Mouse (Mus musculus): ENCODE data around the gene Ptprs. TPM values are rescaled to one million over a fixed set of nuclear protein-coding genes. Genes with fewer than 3 reads are reported as not detected.

The Ptprs gene
- total RNA-seq, 2 experiments from 2014 or later: 42.2 to 52.2 TPM

DNA sequence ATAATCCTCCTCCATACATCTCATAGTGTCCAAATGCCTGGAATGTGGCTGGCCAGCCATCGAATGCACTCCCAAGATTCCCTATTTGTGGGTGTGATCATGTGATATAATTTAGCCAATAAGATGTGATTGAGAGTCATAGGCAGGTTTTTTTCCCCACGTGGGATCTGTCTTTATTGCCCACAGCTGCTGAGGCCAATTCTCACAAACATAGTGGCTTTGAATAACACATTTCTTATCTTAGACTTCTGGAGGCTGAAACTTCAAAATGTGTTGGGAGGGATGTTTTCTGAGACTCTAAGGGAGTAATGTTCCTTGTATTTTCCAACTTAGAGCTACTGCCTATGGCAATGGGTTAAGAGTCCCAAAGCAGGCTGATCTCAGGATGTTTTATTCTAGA lies 18.2 kb upstream of the Ptprs start:
- DNase-seq (ENCODE audit: low spot score): no peak
- intact Hi-C loops (cut with DNase I): loop anchor here (5.0 kb wide), 1 partner anchor 48 kb away; no protein-coding TSS in a partner anchor

DNA sequence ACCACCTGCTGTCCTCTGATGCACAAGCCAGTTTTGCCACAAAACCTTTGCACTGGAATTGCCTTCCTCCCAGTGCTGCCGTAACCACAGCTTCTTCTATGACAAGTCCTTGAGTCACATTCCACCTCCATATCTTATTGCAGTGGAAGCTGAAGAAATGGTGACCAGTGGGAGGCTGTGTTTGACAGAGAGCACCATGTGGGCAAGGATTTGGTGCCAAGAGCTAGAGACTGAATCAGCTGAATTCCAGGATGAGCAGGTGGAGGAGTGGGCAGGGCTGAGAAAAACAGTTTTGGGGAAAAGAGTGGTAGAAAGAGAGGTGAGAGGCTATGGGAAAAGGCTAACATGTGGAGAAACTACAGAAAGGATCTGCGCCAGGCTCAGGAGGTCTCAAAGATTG lies 17.6 kb upstream of the Ptprs start:
- intact Hi-C loops (cut with DNase I): loop anchor here (5.0 kb wide), 1 partner anchor 48 kb away; no protein-coding TSS in a partner anchor
- DNase-seq (ENCODE audit: low spot score): no peak

DNA sequence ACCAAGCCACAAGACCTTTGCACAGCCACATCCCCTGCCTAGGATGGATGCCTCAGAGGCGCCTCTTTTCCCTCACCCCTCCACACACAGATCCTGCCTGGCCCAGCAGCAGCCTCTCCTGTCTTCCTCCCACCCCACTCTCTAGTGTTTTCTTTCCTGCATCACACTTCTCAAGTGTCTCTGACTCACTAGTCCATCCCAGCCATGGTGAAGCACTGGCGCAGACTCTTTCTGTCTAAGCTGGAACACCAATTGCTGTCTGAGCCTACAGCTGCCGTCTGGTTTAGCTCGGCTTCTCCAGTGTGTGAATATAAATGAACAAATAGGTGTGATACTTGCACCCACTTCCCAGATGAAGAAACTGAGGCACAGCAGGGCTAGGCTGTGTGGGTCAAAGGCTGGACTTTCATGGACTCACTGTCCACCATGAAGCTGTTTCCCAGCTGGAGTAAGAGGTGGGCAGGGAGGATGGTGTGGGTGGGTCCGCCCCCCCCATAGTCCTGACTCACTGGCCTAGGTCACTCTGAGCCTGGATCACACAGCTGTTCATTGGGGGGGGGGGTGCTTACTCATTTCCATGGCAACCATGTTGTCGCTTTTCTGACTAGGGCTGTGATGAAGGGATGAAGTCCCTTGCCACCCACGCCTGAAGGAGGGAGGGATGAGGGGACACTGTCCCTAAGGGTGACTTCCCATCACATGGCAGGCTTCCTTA lies 14.3 kb upstream of the Ptprs start:
- no peak for DNase-seq (ENCODE audit: low spot score)
- intact Hi-C loops (cut with DNase I): loop anchor here (5.0 kb wide), 1 partner anchor 52 kb away; no protein-coding TSS in a partner anchor

DNA sequence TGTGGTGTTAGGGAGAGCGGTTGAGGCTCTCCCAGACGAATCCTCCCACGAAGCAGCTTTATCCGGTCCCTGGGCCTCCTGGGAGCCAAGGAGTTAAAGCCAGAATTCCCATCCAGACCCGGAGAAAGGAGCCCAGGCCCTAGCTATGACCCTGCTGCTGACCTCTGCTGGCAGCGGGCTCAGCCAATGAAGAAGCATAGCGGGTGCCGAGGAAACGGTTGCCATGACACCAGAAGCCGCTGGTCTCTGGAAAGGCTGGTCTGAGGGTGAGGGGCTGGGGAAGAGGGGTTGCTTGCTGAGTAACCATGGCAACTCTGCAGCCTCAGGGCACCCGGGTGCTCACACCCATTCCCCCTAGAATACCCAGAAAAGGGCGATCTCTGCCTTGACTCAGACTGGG lies 11.7 kb upstream of the Ptprs start:
- no peak for DNase-seq (ENCODE audit: low spot score)
- intact Hi-C loops (cut with DNase I): no loop called here

DNA sequence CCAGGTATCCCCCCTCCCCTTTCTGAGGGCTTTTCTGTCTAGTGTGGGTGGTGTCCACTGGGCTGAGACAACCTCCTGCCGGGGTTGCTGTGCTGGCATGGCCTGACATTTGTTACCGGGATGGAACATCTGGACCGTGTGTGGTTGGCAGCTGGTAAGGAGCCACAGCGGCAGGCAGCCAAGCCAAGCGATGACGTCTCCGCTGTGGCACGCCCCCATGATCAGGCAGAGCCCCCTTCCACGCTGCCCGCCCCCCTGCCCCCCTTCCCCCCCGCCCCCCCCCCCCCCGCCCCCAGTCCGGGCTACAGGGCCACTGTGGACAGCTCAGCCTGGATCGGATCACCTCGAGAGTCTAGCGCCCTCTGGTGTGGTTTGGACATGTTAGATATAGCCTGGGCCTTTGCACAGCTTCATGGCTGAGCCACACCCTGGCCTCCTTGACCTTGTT lies 11.2 kb upstream of the Ptprs start:
- DNase-seq (ENCODE audit: low spot score): no peak
- intact Hi-C loops (cut with DNase I): no loop called here

DNA sequence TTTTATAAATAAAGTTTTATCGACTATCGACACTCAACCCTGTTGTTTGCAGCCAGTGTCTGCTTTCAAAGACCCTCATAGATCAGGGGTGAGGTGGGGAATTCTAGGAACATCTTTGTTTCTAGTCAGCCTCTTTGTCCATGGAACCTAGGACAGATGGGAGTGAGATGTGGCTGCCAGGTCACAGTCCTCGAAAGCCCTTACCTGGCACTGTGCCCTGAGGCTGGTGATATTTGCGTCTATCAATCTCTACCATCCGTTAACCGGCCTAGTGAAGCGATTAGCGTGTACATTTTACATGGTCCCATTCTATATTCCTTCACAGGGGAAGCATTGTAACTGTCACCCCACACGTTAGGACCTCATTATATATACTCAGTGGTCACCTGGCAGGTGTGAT lies 9.6 kb upstream of the Ptprs start:
- no peak for DNase-seq (ENCODE audit: low spot score)
- intact Hi-C loops (cut with DNase I): no loop called here

DNA sequence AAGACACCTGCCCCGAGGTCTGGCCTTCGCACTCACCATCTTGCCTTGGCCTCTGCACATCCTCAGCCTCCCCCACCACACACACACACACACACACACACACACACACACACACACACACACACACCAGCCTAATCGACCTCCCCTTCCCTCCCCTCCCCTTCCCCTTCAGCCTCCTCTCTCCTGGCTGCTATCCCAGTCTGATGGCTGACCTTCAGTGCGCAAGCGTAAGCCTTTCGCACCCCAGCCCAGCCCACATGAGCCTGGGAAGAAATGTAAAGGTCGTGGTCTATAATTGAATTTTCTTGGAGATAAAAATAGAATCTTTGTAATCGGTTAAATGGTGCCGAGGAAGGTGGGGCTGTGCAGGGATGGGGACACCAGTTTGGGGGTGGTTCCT lies 8.8 kb upstream of the Ptprs start:
- intact Hi-C loops (cut with DNase I): no loop called here
- DNase-seq (ENCODE audit: low spot score): no peak

DNA sequence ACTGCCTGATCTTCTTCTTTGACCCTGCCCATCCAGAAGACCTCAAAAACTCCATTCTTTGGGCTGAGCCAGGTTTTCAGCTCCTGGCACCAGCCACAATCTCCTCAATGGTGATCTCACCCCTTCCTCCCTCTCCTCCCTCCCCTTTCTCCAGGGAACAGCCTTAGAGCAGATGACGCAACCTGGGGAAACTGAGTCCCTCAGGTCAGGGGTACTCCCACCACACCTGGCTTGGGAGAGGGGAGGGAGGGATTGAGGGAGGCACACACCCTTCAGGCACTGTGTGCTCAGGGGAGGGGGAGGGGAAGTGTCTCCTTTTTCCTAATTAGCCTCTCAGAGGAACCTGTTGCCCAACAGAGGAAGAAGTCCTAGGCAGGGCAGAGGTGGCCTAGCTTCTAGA lies 6.4 kb upstream of the Ptprs start:
- no peak for DNase-seq (ENCODE audit: low spot score)
- intact Hi-C loops (cut with DNase I): no loop called here

DNA sequence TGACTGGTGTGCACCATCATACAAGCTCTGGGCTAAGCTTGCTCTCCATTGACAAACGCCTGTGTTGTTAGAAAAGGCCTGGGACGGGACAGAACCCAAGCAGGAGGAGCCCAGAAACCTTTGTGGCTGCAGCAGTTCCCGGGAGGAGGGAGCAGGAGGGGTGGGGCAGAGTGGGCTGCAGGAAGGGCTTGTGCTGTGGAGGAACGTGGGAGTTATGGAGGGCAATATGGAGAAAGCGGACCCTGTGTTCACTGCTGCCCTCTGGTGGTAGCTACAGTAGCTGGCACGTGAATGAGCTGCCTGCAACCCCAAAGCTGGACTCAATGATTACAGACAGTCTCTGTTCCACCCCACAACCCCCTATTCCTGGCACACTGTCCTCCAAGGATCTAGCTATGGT lies 3.1 kb upstream of the Ptprs start:
- no peak for DNase-seq (ENCODE audit: low spot score)
- intact Hi-C loops (cut with DNase I): loop anchor here (1.0 kb wide), 2 partner anchors 54 to 122 kb away; no protein-coding TSS in a partner anchor

DNA sequence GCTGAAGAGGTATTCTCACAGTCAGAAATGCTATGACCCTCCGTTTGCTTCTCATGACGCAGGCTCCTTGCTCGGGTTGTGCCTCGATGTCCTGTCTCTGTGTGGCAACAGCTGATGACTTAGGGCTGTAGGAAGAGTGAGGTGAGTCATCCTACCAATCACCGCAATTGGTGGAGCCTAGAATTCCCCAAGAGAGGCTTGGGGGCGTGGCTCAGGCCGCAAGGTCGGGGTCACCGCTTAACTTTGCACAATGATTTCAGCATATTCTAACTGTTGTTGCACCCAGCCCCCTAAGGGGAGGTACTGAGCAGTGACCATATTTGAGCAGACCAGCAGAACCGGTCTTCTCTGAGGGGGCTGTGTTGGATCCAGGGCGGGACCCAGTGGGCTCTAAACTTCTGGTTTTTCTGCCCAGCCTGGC lies 1.9 kb upstream of the Ptprs start:
- DNase-seq (ENCODE audit: low spot score): no peak
- intact Hi-C loops (cut with DNase I): no loop called here

DNA sequence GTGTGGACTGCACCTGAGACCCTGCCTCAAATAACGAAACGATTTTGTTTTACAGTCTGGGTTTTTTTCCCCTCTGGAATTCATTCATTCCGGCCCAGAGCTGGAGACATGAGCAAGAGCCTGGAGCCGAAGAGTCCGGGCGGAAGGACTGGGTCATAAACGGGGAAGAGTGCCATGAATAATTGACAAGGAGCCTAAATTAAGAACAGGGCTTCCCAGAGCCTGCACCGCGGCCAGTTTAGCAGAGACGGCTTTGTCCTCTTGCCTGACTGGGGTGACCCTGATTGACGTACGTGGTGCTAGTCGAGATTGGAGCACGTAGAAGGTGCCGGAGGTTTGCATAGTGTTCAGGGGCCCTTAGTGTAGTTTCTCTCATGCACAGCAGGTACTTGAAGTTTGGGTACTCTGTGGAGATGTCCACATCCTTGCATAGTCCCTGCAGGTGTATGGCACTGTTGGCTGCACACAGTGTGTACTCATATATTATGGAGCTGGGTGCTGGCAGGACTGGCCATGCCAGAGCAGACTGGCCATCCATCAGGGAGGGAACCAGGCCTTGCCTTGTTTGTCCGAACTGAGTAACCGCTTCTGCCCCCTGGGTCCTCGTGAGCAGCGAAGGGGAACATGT lies 1.0 kb upstream of the Ptprs start:
- intact Hi-C loops (cut with DNase I): no loop called here
- DNase-seq (ENCODE audit: low spot score): no peak

DNA sequence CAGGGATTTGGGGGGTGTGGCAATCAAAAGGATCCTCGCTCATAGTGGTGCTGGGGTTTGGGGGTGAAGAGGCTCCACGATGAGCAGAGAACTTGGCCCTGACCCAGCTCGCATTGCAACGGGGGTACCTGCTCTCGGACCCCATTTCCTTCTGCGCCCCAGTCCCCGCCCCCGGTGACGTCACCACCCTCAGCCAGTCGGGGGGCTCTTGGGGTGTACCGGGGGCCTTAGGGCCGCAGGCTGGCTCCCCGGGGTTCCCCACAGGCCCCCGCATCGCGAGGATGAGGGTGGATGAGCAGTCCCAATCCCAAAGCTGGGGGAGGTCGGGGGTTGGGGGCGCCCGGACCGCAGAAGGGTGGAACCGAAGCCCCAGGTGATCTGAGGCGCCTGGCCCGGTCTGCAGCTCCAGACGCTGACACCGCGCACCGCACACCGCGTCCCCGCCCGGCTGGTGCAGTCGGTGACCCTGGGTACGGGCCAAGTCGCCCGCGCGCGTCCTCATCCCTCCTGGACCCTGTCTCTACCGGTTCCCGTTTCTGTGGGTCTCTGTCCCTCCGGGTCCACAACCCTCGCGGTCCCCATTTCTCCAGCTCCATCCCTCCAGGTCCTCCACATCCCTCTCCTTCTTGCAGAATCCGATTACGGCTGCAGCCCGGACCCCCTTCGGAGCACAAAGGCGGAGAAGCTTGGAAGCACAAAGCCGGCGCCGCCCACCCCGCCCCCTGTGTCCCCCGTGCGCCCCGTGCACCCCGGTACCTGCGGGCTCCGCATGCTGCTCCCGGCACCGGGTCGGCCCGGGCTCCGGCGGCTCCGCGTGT lies 490 bp downstream of the Ptprs start:
- no peak for DNase-seq (ENCODE audit: low spot score)
- intact Hi-C loops (cut with DNase I): loop anchor here (1.0 kb wide), 1 partner anchor 12 kb away; no protein-coding TSS in a partner anchor

DNA sequence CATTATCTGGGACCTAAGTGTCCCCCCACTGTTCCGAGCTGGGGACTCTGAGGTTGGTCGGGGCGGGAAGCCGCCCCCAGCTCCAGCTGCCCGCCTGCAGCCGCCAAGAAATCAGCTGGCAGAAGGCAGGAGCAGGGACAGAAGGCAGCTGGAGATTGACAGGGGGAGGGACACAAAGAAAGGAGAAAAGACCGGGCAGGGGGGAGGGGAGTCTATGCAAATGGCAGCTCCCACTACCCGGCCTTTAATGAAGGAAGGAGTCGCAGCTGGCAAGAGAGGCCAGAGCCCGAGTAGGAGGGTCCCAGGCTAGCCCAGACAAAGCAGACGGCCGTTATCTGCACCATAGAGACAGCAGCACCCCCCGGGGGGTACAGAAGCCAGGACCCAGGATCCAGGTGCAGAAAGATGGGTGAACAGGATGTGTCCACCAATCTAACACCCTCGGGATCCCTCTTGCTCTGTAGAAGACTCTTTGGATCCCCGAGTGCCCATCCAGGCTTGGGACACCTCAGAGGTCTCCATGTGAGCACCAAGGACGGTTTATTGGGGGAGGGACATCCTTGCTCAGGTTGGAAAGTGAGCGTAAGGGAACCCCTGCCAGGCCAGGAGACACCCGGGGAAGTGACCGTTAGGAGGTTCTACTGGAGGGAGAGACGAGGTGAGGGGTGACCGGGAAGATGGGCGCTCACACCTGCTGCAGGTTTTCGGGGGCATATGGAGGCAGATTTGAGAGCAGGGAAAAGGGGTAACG lies 1.3 kb downstream of the Ptprs start:
- DNase-seq (ENCODE audit: low spot score): no peak
- intact Hi-C loops (cut with DNase I): loop anchor here (1.0 kb wide), 1 partner anchor 12 kb away; no protein-coding TSS in a partner anchor

DNA sequence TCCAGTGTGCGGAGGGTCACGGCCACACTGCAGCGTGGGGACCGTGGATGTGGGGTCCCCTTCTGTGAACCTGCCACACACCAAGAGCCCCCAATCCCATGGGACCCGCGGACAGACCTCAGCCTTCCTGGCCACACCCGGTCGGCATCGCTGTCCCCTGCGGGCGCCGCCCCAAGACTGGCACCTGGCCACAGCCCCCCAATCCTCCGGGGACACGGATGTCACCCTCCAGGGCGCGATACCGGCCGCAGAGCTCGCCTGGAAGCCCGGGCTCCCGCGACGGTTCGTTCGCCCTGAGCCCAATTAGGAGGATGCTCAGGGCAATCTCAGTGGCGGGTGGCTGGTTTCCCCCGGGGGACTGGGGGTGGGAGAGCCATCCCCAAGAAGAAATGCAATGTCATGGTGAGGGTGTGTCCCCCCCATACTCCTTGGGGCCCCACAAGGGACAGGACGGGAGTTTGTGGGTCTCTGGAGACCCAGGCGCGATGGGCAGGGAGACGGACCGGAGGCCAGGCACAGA lies 1.9 kb downstream of the Ptprs start:
- no peak for DNase-seq (ENCODE audit: low spot score)
- intact Hi-C loops (cut with DNase I): no loop called here

DNA sequence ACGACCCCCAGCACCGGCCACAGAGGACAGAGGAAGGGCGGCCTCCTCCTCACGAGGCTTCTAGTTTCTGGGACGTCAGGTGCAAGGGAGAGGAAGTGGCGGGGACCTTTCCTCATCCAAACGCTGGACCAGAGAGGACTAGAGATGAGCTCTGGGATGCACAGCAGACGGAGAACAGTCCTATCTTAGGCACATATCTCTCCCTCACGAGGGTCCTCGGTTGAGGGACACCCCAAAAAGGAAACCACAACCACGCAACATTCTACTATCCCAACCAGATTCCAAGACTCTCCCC lies 2.7 kb downstream of the Ptprs start:
- intact Hi-C loops (cut with DNase I): no loop called here
- no peak for DNase-seq (ENCODE audit: low spot score)

DNA sequence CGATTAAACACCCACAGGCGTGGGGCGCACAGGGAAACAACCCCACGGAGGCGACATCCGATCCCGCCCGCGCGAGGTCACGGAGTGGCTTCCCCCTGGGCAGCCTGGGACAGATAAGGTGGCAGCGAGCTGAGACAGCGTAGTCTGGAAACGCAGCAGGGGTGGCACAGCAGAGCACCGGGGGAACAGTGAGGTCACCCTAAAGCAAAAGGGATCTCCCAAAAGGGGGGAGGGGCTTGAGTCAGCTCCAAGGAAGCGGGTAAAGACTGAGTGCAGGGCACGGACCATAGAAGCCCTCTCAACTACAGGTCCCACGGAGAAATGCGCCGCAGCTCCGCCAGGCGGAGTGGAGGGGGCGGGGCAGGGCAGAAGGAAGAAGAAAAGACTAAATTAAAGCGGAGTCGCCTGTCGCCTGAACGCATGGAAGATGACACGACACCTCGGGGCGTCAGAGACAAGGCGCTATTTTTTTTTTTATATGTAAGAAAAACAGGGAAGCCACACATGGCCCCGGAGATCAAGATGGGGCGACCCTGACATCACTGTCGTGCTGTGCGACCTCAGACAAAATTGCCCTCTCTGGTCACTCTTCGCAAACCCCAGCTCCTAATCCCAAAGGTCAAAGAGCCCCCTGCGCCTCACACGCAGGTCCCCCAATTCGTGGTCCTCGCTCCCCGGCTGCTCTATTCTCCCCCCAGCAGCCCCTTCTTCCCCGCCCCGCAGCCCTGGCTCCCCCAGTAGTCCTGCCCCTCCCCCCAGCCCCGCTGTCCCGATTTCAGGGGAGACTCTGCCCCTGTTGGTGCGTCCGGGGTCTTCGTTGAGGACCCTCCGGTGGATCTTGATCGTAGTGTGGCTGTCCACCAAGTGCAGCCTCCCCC lies 3.3 kb downstream of the Ptprs start:
- intact Hi-C loops (cut with DNase I): no loop called here
- DNase-seq (ENCODE audit: low spot score): no peak

DNA sequence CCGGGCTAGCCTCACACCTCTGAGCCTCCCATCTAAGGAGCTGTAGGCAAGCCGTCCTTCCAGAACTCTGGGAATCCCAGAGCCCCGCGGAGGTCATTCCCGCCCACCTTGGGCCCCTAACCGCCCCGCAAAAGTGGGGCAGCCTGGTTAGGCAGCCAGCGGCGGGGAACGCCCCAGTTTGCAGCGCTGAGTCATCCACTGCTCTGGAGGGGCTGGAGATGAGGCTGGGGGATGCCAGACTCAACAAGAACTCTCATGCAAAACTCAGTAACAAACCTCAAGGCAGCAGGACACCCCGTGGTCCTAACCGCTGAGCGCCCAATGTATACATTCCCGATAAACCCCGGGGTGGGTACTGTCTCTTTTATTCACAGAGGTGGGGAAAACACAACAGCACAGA lies 4.2 kb downstream of the Ptprs start:
- intact Hi-C loops (cut with DNase I): no loop called here
- no peak for DNase-seq (ENCODE audit: low spot score)

DNA sequence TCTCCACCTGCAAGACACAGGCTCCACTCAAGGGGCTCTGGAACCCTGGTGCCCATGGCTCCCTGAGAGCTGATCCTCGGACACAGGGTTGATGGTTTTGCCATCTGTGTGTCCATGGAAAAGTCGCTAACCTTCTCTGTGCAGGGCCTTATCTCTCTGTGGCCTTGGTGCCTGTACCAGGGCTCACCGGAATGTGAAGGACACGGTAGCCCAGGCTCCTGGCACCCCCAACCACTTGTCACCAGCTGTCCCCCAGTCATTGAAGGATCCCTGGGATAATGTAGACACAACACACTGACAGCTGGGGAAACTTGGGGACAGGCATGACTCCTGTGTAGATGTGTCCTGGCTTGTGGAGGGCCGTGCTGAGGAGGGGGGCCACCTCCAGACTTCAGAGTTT lies 5.1 kb downstream of the Ptprs start:
- DNase-seq (ENCODE audit: low spot score): no peak
- intact Hi-C loops (cut with DNase I): no loop called here

DNA sequence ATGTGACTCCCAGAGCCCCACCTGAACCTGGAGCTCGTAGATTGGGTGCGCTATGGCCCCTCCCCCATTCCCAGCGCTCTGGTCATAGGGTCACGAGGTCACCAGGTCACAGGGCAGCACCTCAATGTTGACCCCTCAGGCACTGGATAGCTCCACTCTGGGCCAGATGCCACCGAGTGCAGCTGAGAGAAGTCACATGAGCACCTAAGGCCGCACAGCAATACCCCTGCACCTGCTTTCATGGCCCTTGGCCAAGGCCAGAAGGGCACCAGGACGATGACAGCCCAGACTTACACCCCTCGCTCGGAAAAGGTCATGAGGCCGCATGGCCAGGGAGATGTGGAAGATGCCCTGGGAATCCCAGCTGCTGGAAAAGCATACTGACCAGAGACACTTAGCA lies 5.7 kb downstream of the Ptprs start:
- intact Hi-C loops (cut with DNase I): no loop called here
- DNase-seq (ENCODE audit: low spot score): no peak

Measured in heart, postnatal 25 days (tissue).